Mouse (Mus musculus): Measurements from ENCODE around the gene Tpm4.

- no peak for TF ChIP-seq CTCF (IDR thresholded peaks at IDR 0.05; ENCODE audit: insufficient read depth, low read length)
- no peak for TF ChIP-seq POLR2A (IDR thresholded peaks at IDR 0.05; ENCODE audit: borderline replicate concordance, extremely low read depth, low read depth, low read length)
Observed at GRCm38 (mm10) chr8:72143256-72143824, 8.6 kb downstream of the Tpm4 start.
